In genomic region chr10:126809587-126809986, GRCm38 (mm10) we compare ENCODE assay signal across 8 mouse cellular contexts.
DNase-seq lines count a peak whose midpoint lies in the region; ATAC-seq and TF ChIP-seq lines count a peak whose summit lies in the region.

No protein-coding gene starts in this region.

- intact Hi-C loops in left cerebral cortex, postnatal 25 days (cut with DNase I), result no loop called here

- no peaks in the 10 kb centered on the region for H3K9me3 ChIP-seq in lung, embryonic 14.5 days (ENCODE audit: low read depth, low read length)
- H3K9me3 ChIP-seq in midbrain, embryonic 13.5 days, result no peaks in the 10 kb centered on the region

- no peak overlapping the region; the same call in 1 of the 2 replicates for H3K9ac ChIP-seq in lung, embryonic 14.5 days
- no peak overlapping the region for H3K9ac ChIP-seq in midbrain, embryonic 13.5 days (replicated peaks)

- H3K4me3 ChIP-seq in lung, embryonic 14.5 days (ENCODE audit: low read depth, low read length), result peak overlapping the region; percentile 27
- peak overlapping the region; percentile 11; the same call in 1 of the 2 replicates for H3K4me3 ChIP-seq in midbrain, embryonic 13.5 days (replicated peaks)

- H3K27me3 ChIP-seq in lung, embryonic 14.5 days (ENCODE audit: insufficient read depth, low read length), result no peaks in the 10 kb centered on the region
- no peaks in the 10 kb centered on the region for H3K27me3 ChIP-seq in midbrain, embryonic 13.5 days

- H3K36me3 ChIP-seq in lung, embryonic 14.5 days (ENCODE audit: insufficient read depth), result no peaks in the 10 kb centered on the region
- H3K36me3 ChIP-seq in midbrain, embryonic 13.5 days, result no peaks in the 10 kb centered on the region

- H3K4me2 ChIP-seq in lung, embryonic 14.5 days, result peak overlapping the region; percentile 56
- H3K4me2 ChIP-seq in midbrain, embryonic 13.5 days (replicated peaks), result peak overlapping the region; percentile 42

- DNase-seq in lung, embryonic 14.5 days, result peak; percentile 55
- DNase-seq in lung, adult 18-20 months, result no peak
- peak; percentile 18 for DNase-seq in cerebellum, adult 9-10 months
- DNase-seq in left cerebral cortex, postnatal 25 days (ENCODE audit: low spot score in 2 of 2), result peak; percentile 50 to 52
- DNase-seq in spleen, postnatal 36 days (ENCODE audit: low spot score in 2 of 2), result no peak
- DNase-seq in adrenal gland, postnatal 36 days, result no peak

- 50% methylated on average over 17 of the region's 17 CpGs for WGBS in lung, embryonic 14.5 days
- 57% methylated on average over 17 of the region's 17 CpGs for WGBS in midbrain, embryonic 13.5 days

- 0 out of 2 replicates have a peak, but pooled peaks have one; percentile 21 for ATAC-seq in lung, embryonic 14.5 days (ENCODE audit: insufficient read depth)
- ATAC-seq in granulocyte monocyte progenitor cell, adult 5-6 weeks (replicated peaks; ENCODE audit: poor library complexity, severe bottlenecking), result 0 out of 2 replicates have a peak, but pooled peaks have one; percentile 10
- peak; percentile 49 for ATAC-seq in midbrain, embryonic 13.5 days

- no peak overlapping the region for H3K27ac ChIP-seq in lung, embryonic 14.5 days (ENCODE audit: low read depth)
- peak overlapping the region; percentile 44; the same call in 1 of the 2 replicates for H3K27ac ChIP-seq in midbrain, embryonic 13.5 days

- H3K4me1 ChIP-seq in lung, embryonic 14.5 days (ENCODE audit: insufficient read depth), result no peaks in the 10 kb centered on the region; the same call in 1 of the 2 replicates
- H3K4me1 ChIP-seq in midbrain, embryonic 13.5 days (replicated peaks), result peaks cover 8% of the 10 kb centered on the region

- TF ChIP-seq CTCF in lung, embryonic 14.5 days (IDR thresholded peaks at IDR 0.05; ENCODE audit: low read depth), result peak; percentile 27

Comparison
In these comparisons a context has a peak if more than half of its experiments do, and no peak if none do; other contexts are left out.
1. DNase-seq: peak in lung, embryonic 14.5 days (single experiment), cerebellum, adult 9-10 months (single experiment) and left cerebral cortex, postnatal 25 days (2 of 2); none in lung, adult 18-20 months (0 of 2), spleen, postnatal 36 days (0 of 2) and adrenal gland, postnatal 36 days (0 of 2).
2. Peak in every context shown above with its lines, with median percentiles within 50 percentile points of each other: ATAC-seq.